Mouse (Mus musculus) heart, adult 11 months (tissue): ENCODE measurements at regions not wholly inside any gene's neighbourhood (a gene's known extent, or its start where the extent isn't known, plus 50 kb on each side); places are given as distances from the start of the nearest gene placed in this dataset.

ENCODE experiments used
- DNase-seq: peaks from one replicate; pipeline ENCODE4 v3.0.0; 2022

DNA sequence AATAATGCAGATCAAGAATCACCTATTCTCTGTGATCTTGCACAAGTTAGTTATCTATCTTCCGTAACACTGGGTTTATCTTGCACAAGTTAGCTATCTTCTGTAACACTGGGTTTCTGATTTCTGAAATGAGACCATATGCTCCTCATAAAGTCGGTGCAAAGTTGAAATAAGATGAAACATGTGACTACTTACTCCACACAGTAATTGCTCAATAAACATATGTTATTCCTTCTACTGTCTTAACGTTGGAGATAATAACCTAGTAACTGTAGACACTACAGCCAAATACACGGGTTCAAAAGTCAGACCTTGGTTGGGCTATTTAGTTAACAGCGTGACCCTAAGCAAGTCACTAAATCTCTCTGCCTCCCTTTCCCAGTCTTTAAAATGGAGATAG is 65.8 kb upstream of the Atp11b start:
- no peak for DNase-seq

DNA sequence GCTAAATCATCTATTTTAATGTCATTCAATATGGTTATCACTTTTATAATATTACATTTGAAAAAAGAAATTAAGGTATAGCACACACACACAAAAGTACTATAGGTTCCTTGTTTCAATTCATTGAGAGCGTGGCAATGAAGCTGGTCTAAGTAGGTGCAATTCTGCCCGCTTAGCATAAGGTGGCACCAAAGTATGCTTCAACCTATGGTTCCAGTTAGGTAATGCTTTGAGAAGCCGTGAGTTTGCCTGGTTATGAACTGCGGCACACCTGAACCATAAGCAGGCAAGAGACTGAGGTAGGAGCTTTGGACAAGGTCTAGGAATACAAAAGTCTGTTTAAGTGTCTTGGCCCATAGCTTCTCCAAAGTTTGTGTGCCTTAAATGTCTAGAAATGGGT is 65.1 kb upstream of the Atp11b start:
- no peak for DNase-seq

DNA sequence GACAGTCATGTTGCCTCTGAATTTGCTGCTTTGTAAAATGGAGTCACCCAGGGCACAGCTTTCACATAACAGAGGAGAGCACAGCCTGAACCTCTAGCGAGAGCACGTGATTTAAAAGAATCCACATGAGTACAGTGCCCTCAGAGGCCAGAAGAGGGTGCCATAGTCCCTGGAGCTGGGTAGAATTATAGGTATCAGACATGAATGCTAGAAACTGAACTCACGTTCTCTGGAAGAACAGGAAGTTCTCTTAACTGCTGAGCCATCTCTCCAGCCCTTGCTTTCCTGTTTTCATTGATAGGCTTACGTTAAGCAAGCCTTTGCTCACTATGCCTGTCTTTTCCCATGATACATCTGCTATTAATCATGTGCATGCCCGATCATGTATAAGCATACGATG is 60.9 kb upstream of the Atp11b start:
- DNase-seq = peak; percentile 91

DNA sequence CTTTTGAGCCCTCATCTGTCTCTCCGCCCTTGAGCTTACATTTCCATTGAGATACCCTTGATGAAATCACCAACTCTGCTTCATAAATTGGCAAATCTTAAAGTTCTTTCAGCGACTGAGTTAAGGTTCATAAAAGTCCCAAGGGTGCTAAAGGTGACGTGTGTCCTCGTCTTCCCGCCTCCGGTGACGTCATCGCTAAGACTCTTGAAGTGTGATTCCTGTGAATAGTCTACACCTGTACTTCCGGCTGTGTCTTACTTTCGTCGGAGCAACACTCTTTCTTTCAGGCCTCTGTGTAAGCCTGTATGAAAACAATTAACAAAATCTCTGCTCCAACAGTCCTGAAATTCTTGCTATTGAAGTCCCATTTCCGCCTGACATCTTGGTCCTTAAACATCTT is 60.4 kb upstream of the Atp11b start:
- no peak for DNase-seq

DNA sequence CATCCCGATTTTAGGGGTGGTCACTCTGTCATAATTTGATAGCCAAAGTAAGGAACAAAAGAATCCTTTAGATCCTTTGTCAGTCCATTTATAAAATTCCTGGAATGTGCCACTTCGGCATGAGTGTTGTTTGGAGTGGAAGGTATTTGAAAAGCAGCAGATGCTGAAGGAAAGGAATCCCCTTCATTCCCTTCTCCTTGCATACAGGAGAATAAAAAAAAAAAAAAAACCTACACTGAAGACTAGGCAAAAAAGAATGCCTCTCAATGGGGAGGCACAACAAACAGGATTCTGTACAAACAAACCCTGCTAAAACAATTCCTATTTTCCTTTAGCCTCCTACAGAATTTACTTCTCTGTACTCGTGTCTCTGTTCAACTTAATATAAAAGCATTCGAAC is 59.7 kb upstream of the Atp11b start:
- no peak for DNase-seq

DNA sequence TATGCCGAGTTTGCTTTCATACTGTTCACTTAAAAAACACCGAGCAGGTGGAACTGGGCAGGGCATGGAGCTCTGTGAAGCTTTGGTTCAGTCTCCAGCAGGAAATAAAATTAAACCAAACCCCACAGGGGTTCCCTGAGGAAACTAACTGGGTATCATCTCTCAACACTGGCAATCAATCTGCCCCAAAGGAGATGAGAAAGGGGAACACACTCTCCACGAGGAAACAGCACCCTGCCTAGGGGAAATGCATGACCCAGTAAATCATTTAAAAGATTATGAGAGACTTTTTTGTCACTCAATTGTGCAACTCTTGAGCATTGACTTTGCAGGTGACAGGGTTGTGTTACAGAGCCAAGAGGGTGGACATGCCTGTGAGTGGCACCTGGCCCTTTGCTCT is 58.0 kb upstream of the Atp11b start:
- no peak for DNase-seq

DNA sequence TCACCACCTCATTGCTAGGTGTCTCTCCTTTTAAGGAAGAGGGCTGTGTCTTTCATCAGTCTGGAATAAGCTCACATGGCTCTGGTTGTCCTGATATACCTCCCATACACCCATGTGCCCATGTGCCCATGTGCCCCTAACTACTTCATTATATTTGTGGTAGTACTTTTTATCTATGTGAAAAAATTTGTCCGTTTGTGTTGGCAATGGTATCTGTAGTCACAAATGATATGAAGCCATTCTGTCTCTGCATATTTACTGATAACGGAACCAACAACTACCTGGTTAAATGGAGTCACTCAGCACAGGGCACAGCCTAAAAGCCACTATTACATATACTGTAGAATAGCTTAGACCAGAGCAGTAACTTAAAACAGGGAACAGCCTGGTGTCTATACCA is 54.6 kb upstream of the Atp11b start:
- DNase-seq = no peak

DNA sequence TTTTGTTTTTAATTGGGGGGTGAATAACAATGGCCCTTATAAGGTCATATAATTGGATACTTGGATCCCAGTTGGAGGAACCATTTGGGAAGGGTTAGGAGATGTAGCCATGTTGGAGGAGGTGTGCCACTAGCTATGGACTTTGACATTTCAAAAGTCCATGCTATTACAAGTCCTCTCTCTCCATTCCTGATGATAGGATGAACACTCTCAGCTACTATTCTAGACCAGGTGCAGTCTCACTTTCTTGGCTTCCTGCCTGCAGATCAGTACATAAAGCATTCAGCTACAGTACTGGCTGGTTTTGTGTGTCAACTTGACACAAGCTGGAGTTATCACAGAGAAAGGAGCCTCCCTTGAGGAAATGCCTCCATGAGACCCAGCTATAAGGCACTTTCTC is 53.9 kb upstream of the Atp11b start:
- no peak for DNase-seq

DNA sequence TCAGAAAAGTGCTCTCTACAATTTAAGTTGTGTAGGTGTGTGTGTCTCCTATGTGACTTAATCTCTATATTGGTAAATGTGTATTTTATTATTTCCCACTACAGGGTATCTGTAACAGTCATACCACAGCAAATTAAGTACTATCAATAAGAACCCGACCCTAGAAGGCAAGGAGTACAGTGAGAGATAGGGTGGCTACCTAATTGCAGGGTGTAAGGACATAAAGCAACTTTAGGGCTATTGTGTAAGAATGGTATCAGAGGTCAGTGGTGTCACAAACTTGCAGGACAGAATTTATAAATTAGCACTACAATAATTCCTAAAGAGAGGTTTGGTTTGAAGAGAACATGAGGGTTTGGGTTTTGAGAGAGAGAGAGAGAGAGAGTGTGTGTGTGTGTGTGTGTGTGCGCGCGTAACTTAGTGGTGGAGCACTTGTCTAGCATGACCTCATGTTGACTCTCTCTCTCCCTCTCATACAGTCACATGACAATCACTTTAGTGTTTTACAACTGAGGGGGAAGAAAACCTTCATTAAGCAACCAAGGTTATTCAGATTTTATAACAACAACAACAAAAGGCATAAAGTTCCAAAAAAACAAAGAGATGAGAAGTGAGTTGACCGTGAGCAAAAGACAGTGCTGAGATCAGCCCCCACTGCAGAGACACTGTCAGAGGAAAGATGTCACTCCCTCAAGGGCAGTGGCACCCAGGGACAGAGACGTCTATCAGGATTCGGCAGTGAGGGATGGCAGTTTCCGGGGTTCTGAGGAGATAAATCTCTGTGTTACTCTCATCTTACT is 50.2 kb upstream of the Atp11b start:
- no peak for DNase-seq
